Mouse (Mus musculus) stomach, embryonic 14.5 days (tissue): ENCODE results near the gene Ric1. TPM values are rescaled to one million over a fixed set of nuclear protein-coding genes. Genes with fewer than 3 reads are reported as not detected.

ENCODE experiments used
- ATAC-seq: fragments of 200-750 bp; cut with Nextera tagmentation; 2 replicates; pipeline ENCODE4 v1.8.0; 2017; ENCODE audit warnings: low read depth, moderate TSS enrichment; ENCODE audit not compliant: insufficient number of reproducible peaks, insufficient read depth, low FRiP score
- H3K27ac ChIP-seq: fragments of 300-500 bp; sonication (generic); 2 replicates; pipeline ENCODE4 v1.5.1; 2014; ENCODE audit warnings: mild to moderate bottlenecking, low read length, moderate library complexity, mixed read lengths
- H3K27me3 ChIP-seq: fragments of 300-500 bp; sonication (generic); 2 replicates; pipeline ENCODE4 v1.6.1; 2014; ENCODE audit warnings: low read length, control low read depth, mixed read lengths; ENCODE audit not compliant: control insufficient read depth, insufficient read depth
- H3K36me3 ChIP-seq: fragments of 300-500 bp; sonication (generic); 2 replicates; pipeline ENCODE4 v1.6.1; 2014; ENCODE audit warnings: mild to moderate bottlenecking, control low read depth, low read length, moderate library complexity, mixed read lengths; ENCODE audit not compliant: control insufficient read depth, insufficient read depth
- H3K4me1 ChIP-seq: fragments of 300-500 bp; sonication (generic); 2 replicates; pipeline ENCODE4 v1.6.1; 2014; ENCODE audit warnings: low read length, control low read depth, mixed read lengths; ENCODE audit not compliant: control insufficient read depth, insufficient read depth
- H3K4me2 ChIP-seq: fragments of 300-500 bp; sonication (generic); replicated peaks from 2 replicates; pipeline ENCODE4 v1.6.1; 2014; ENCODE audit warnings: low read depth, low read length, control low read depth
- H3K4me3 ChIP-seq: fragments of 300-500 bp; sonication (generic); 2 replicates; pipeline ENCODE4 v1.5.1; 2014; ENCODE audit warnings: low read depth, low read length, control low read depth
- H3K9ac ChIP-seq: fragments of 300-500 bp; sonication (generic); replicated peaks from 2 replicates; pipeline ENCODE4 v1.6.1; 2014; ENCODE audit warnings: low read depth, mild to moderate bottlenecking, control low read depth, low read length, moderate library complexity, mixed read lengths
- H3K9me3 ChIP-seq: fragments of 300-500 bp; sonication (generic); 2 replicates; pipeline ENCODE4 v1.6.1; 2016; ENCODE audit warnings: low read depth, low read length, control low read depth; ENCODE audit not compliant: control insufficient read depth
- WGBS: fragments of 180-500 bp; shearing (Covaris S2); extraction: QIAGEN DNeasy Blood & Tissue Kit; methylation state at CpG from one replicate; pipeline ENCODE4 v1.1.7; 2014; 5-methylcytosine and 5-hydroxymethylcytosine counted together
- polyA plus RNA-seq: library from polyadenylated mRNA; unstranded; fragments of >200 nt; fragmentation: Nextera tagmentation; extraction: Ambion mirVana; gene quantifications from 2 replicates; pipeline ENCODE4 v1.2.1, GENCODE M21; 2014

Ric1 gene
- polyA plus RNA-seq, 1 experiment from 2014 or later = 20.8 TPM

- Histone ChIP-seq H3K4me2 (no peak overlapping the region), H3K27ac (no peak overlapping the region), H3K27me3 (no peaks in the 10 kb centered on the region), H3K4me1 (no peaks in the 10 kb centered on the region), H3K9me3 (no peaks in the 10 kb centered on the region), H3K36me3 (no peaks in the 10 kb centered on the region), H3K9ac (no peak overlapping the region), H3K4me3 (no peak overlapping the region)
- ATAC-seq = no peak
- WGBS = 76% methylated on average over 3 of the region's 3 CpGs
Measured at GRCm38 (mm10) chr19:29489785-29490284, 32.2 kb upstream of the Ric1 start.

GRCm38 (mm10) chr19:29491467-29491866 lies 30.6 kb upstream of the Ric1 start:
- Histone ChIP-seq H3K4me1 (no peaks in the 10 kb centered on the region), H3K27ac (no peak overlapping the region), H3K36me3 (no peaks in the 10 kb centered on the region), H3K9me3 (no peaks in the 10 kb centered on the region), H3K27me3 (no peaks in the 10 kb centered on the region), H3K4me2 (no peak overlapping the region), H3K4me3 (no peak overlapping the region), H3K9ac (no peak overlapping the region)
- 78% methylated on average over 9 of the region's 9 CpGs for whole genome bisulfite sequencing
- ATAC-seq = no peak

GRCm38 (mm10) chr19:29494454-29494853 lies 27.6 kb upstream of the Ric1 start:
- no peak overlapping the region for H3K4me3 ChIP-seq
- ATAC-seq = no peak
- no peak overlapping the region for H3K27ac ChIP-seq
- no peaks in the 10 kb centered on the region for H3K4me1 ChIP-seq
- 79% methylated on average over 4 of the region's 4 CpGs for WGBS
- H3K4me2 ChIP-seq = no peak overlapping the region
- H3K9ac ChIP-seq = no peak overlapping the region
- H3K27me3 ChIP-seq = no peaks in the 10 kb centered on the region
- no peaks in the 10 kb centered on the region for H3K9me3 ChIP-seq
- no peaks in the 10 kb centered on the region for H3K36me3 ChIP-seq

- WGBS = 73% methylated on average over 6 of the region's 6 CpGs
- Histone ChIP-seq H3K27ac (no peak overlapping the region), H3K9ac (no peak overlapping the region), H3K36me3 (no peaks in the 10 kb centered on the region), H3K4me1 (no peaks in the 10 kb centered on the region), H3K4me2 (no peak overlapping the region), H3K27me3 (no peaks in the 10 kb centered on the region), H3K4me3 (no peak overlapping the region), H3K9me3 (no peaks in the 10 kb centered on the region)
- ATAC-seq = no peak
Measured at GRCm38 (mm10) chr19:29496001-29496597, 26.0 kb upstream of the Ric1 start.

GRCm38 (mm10) chr19:29496786-29497557 lies 25.1 kb upstream of the Ric1 start:
- Histone ChIP-seq H3K27ac (no peak overlapping the region), H3K9ac (no peak overlapping the region), H3K9me3 (no peaks in the 10 kb centered on the region), H3K4me3 (no peak overlapping the region), H3K4me1 (no peaks in the 10 kb centered on the region), H3K36me3 (no peaks in the 10 kb centered on the region), H3K4me2 (no peak overlapping the region), H3K27me3 (no peaks in the 10 kb centered on the region)
- WGBS = 68% methylated on average over 7 of the region's 7 CpGs
- no peak for ATAC-seq

- 79% methylated on average over 7 of the region's 7 CpGs for WGBS
- H3K27ac ChIP-seq = no peak overlapping the region
- H3K27me3 ChIP-seq = no peaks in the 10 kb centered on the region
- no peaks in the 10 kb centered on the region for H3K4me1 ChIP-seq
- no peak overlapping the region for H3K4me3 ChIP-seq
- no peak overlapping the region for H3K4me2 ChIP-seq
- no peak overlapping the region for H3K9ac ChIP-seq
- ATAC-seq = no peak
- no peaks in the 10 kb centered on the region for H3K9me3 ChIP-seq
- no peaks in the 10 kb centered on the region for H3K36me3 ChIP-seq
Measured at GRCm38 (mm10) chr19:29497874-29498273, 24.2 kb upstream of the Ric1 start.

- Histone ChIP-seq H3K4me1 (no peaks in the 10 kb centered on the region), H3K9ac (no peak overlapping the region), H3K4me3 (no peak overlapping the region), H3K9me3 (no peaks in the 10 kb centered on the region), H3K27me3 (no peaks in the 10 kb centered on the region), H3K36me3 (no peaks in the 10 kb centered on the region), H3K27ac (no peak overlapping the region), H3K4me2 (no peak overlapping the region)
- WGBS = 71% methylated on average over 6 of the region's 6 CpGs
- no peak for ATAC-seq
Measured at GRCm38 (mm10) chr19:29498842-29499456, 23.1 kb upstream of the Ric1 start.

GRCm38 (mm10) chr19:29500333-29500732 lies 21.7 kb upstream of the Ric1 start:
- no peak for ATAC-seq
- no peak overlapping the region for H3K27ac ChIP-seq
- 82% methylated on average over 1 of the region's 1 CpGs for WGBS
- H3K36me3 ChIP-seq = no peaks in the 10 kb centered on the region
- no peaks in the 10 kb centered on the region for H3K4me1 ChIP-seq
- no peak overlapping the region for H3K4me2 ChIP-seq
- no peak overlapping the region for H3K4me3 ChIP-seq
- no peaks in the 10 kb centered on the region for H3K9me3 ChIP-seq
- H3K9ac ChIP-seq = no peak overlapping the region
- H3K27me3 ChIP-seq = no peaks in the 10 kb centered on the region
